In genomic region chr1:21829909-21830455, GRCm38 (mm10) we compare ENCODE assay signal across 9 mouse cellular contexts.
DNase-seq lines count a peak whose midpoint lies in the region; ATAC-seq and TF ChIP-seq lines count a peak whose summit lies in the region.
"Had no signal": no experiment of that assay in that cellular context is flagged by ENCODE, and none has a peak within 500 bp of the region (broad histone marks: within the 10 kb centered on the region; RNA-seq: fewer than 3 reads in every experiment).

No protein-coding gene starts in this region.

- H3K9ac ChIP-seq in embryonic facial prominence, embryonic 14.5 days (ENCODE audit: low read depth, low read length) = no peak overlapping the region
- H3K9ac ChIP-seq in midbrain, postnatal 0 days (replicated peaks; ENCODE audit: low read length, poor library complexity, severe bottlenecking) = no peak overlapping the region

- no peaks in the 10 kb centered on the region for H3K27me3 ChIP-seq in embryonic facial prominence, embryonic 14.5 days (replicated peaks; ENCODE audit: control insufficient read depth, insufficient read depth, low read length)
- no peaks in the 10 kb centered on the region for H3K27me3 ChIP-seq in embryonic facial prominence, embryonic 10.5 days (replicated peaks; ENCODE audit: low read depth, poor library complexity, severe bottlenecking)
- H3K27me3 ChIP-seq in midbrain, postnatal 0 days (ENCODE audit: insufficient read depth, low read length) = no peaks in the 10 kb centered on the region
- H3K27me3 ChIP-seq in midbrain, embryonic 10.5 days (ENCODE audit: low read depth, poor library complexity, severe bottlenecking) = no peaks in the 10 kb centered on the region

- WGBS in embryonic facial prominence, embryonic 14.5 days = 59% methylated on average over 6 of the region's 6 CpGs
- 79% methylated on average over 6 of the region's 6 CpGs for WGBS in embryonic facial prominence, embryonic 10.5 days
- WGBS in midbrain, postnatal 0 days = 62% methylated on average over 6 of the region's 6 CpGs
- WGBS in midbrain, embryonic 10.5 days = 91% methylated on average over 6 of the region's 6 CpGs
- WGBS in olfactory bulb, adult 2 months = 26% methylated on average over 6 of the region's 6 CpGs

- H3K4me1 ChIP-seq in embryonic facial prominence, embryonic 14.5 days (ENCODE audit: control insufficient read depth, insufficient read depth, low read length) = no peaks in the 10 kb centered on the region
- H3K4me1 ChIP-seq in embryonic facial prominence, embryonic 10.5 days = no peaks in the 10 kb centered on the region
- H3K4me1 ChIP-seq in midbrain, postnatal 0 days (ENCODE audit: insufficient read depth, low read length) = no peaks in the 10 kb centered on the region
- no peaks in the 10 kb centered on the region for H3K4me1 ChIP-seq in midbrain, embryonic 10.5 days
- H3K4me1 ChIP-seq in olfactory bulb, adult 2 months (ENCODE audit: control insufficient read depth, insufficient read depth, low read length) = no peaks in the 10 kb centered on the region

- no peak overlapping the region for H3K4me2 ChIP-seq in embryonic facial prominence, embryonic 14.5 days (ENCODE audit: low read depth, low read length)
- no peak overlapping the region for H3K4me2 ChIP-seq in midbrain, postnatal 0 days (ENCODE audit: low read depth, low read length, poor library complexity, severe bottlenecking)

- no peaks in the 10 kb centered on the region for H3K36me3 ChIP-seq in embryonic facial prominence, embryonic 14.5 days (ENCODE audit: control insufficient read depth, insufficient read depth, low read length)
- no peaks in the 10 kb centered on the region for H3K36me3 ChIP-seq in embryonic facial prominence, embryonic 10.5 days (replicated peaks)
- no peaks in the 10 kb centered on the region for H3K36me3 ChIP-seq in midbrain, postnatal 0 days (ENCODE audit: insufficient read depth, low read length)
- no peaks in the 10 kb centered on the region for H3K36me3 ChIP-seq in midbrain, embryonic 10.5 days

- no peak overlapping the region for H3K4me3 ChIP-seq in embryonic facial prominence, embryonic 14.5 days (ENCODE audit: low read depth, low read length)
- H3K4me3 ChIP-seq in embryonic facial prominence, embryonic 10.5 days = no peak overlapping the region
- no peak overlapping the region for H3K4me3 ChIP-seq in midbrain, postnatal 0 days (ENCODE audit: low read depth, low read length)
- no peak overlapping the region for H3K4me3 ChIP-seq in midbrain, embryonic 10.5 days
- no peak overlapping the region for H3K4me3 ChIP-seq in olfactory bulb, adult 2 months (ENCODE audit: insufficient read depth, low read depth, low read length)

- intact Hi-C loops in gastrocnemius, postnatal 36 days (cut with DNase I) = no loop called here

- DNase-seq in embryonic facial prominence, embryonic 14.5 days (ENCODE audit: low spot score) = no peak
- DNase-seq in embryonic facial prominence, embryonic 10.5 days (ENCODE audit: low spot score) = no peak
- peak; percentile 5 for DNase-seq in midbrain, postnatal 0 days (ENCODE audit: low spot score)
- no peak for DNase-seq in midbrain, embryonic 10.5 days (ENCODE audit: low spot score)
- peak; percentile 34 for DNase-seq in heart, postnatal 4 days
- no peak for DNase-seq in gastrocnemius, postnatal 36 days
- DNase-seq in thymus, adult 18-20 months = no peak

- TF ChIP-seq POLR2A in olfactory bulb, adult 2 months (IDR thresholded peaks at IDR 0.05; ENCODE audit: insufficient read depth, low read depth, low read length) = no peak

- 0 out of 2 replicates have a peak, but pooled peaks have one; percentile 37 for ATAC-seq in embryonic facial prominence, embryonic 14.5 days (ENCODE audit: low read depth)
- no peak; the same call in 1 of the 2 replicates for ATAC-seq in midbrain, postnatal 0 days (ENCODE audit: low FRiP score)
- ATAC-seq: midbrain, embryonic 16.5 days had no signal

- no peaks in the 10 kb centered on the region for H3K9me3 ChIP-seq in embryonic facial prominence, embryonic 14.5 days (ENCODE audit: control insufficient read depth, low read length)
- H3K9me3 ChIP-seq in embryonic facial prominence, embryonic 10.5 days = no peaks in the 10 kb centered on the region
- no peaks in the 10 kb centered on the region for H3K9me3 ChIP-seq in midbrain, postnatal 0 days (ENCODE audit: low read length)
- H3K9me3 ChIP-seq in midbrain, embryonic 10.5 days (replicated peaks) = no peaks in the 10 kb centered on the region

- H3K27ac ChIP-seq in embryonic facial prominence, embryonic 14.5 days (replicated peaks; ENCODE audit: low read depth, low read length) = no peak overlapping the region
- H3K27ac ChIP-seq in embryonic facial prominence, embryonic 10.5 days (replicated peaks) = no peak overlapping the region
- no peak overlapping the region for H3K27ac ChIP-seq in midbrain, postnatal 0 days (ENCODE audit: low read depth, low read length)
- H3K27ac ChIP-seq in midbrain, embryonic 10.5 days (replicated peaks) = no peak overlapping the region
- peak overlapping the region; percentile 20; the same call in 1 of the 2 replicates for H3K27ac ChIP-seq in olfactory bulb, adult 2 months (ENCODE audit: insufficient read depth, low read depth, low read length)

- 0 out of 2 replicates have a peak, but pooled peaks have one; percentile 7 for TF ChIP-seq CTCF in midbrain, postnatal 0 days (IDR thresholded peaks at IDR 0.05)
- TF ChIP-seq CTCF in olfactory bulb, adult 2 months (IDR thresholded peaks at IDR 0.05; ENCODE audit: insufficient read depth, low read depth, low read length) = no peak

Comparison
In these comparisons a context has a peak if more than half of its experiments do, and no peak if none do; other contexts are left out.
1. DNase-seq: peak in midbrain, postnatal 0 days (single experiment) and heart, postnatal 4 days (single experiment); none in embryonic facial prominence, embryonic 14.5 days (single experiment), embryonic facial prominence, embryonic 10.5 days (single experiment), midbrain, embryonic 10.5 days (single experiment), gastrocnemius, postnatal 36 days (0 of 2) and thymus, adult 18-20 months (0 of 2).